Mouse (Mus musculus) myocyte (in vitro differentiated cells): ENCODE data around the gene Saa4.

Experiments
- POLR2A ChIP-seq: IDR thresholded peaks from one replicate; pipeline ENCODE4 v1.6.1; 2011; ENCODE audit warnings: low read depth, mild to moderate bottlenecking, control low read depth, moderate library complexity; ENCODE audit not compliant: insufficient read length
- POLR2AphosphoS2 ChIP-seq: IDR thresholded peaks from one replicate; pipeline ENCODE4 v1.6.1; 2011; ENCODE audit warnings: low read depth, control low read depth; ENCODE audit not compliant: insufficient read length

DNA sequence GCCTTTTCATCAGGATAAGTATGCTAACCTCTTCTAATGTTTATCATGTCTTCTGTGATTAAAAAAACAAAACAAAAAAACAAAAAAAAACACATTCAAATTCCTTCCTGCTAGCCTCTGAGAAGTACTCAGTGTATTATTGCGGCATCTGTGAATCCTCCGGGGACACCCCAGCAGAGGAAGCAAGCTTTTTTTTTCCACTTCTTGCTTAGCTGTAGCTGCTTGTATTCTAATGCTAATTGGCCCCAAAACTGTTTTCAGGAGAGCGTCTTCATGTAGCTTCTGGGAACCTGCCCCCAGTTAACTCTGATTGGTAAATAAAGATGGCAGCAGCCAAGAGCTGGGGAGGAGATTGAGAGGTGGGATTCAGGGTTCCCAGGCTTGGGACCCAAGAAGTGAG lies 16.1 kb upstream of the Saa4 start:
- TF ChIP-seq POLR2A: no peak
- no peak for TF ChIP-seq POLR2AphosphoS2
